In genomic region chr6:112302248-112302647, GRCm38 (mm10) we compare ENCODE assay signal across 11 mouse cellular contexts. TPM values are rescaled to one million over a fixed set of nuclear protein-coding genes. Genes with fewer than 3 reads are reported as not detected.
A peak's percentile ranks its signal among the peaks of the same experiment; 100 is the strongest.
DNase-seq lines count a peak whose midpoint lies in the region; ATAC-seq and TF ChIP-seq lines count a peak whose summit lies in the region.
"Had no signal": no experiment of that assay in that cellular context is flagged by ENCODE, and none has a peak within 500 bp of the region (broad histone marks: within the 10 kb centered on the region; RNA-seq: fewer than 3 reads in every experiment).

No protein-coding gene starts in this region.

- 25% methylated on average over 7 of the region's 7 CpGs for WGBS in limb, embryonic 11.5 days
- whole genome bisulfite sequencing in limb, embryonic 10.5 days = 31% methylated on average over 7 of the region's 7 CpGs
- 22% methylated on average over 7 of the region's 7 CpGs for WGBS in heart, embryonic 10.5 days
- 22% methylated on average over 7 of the region's 7 CpGs for WGBS in limb, embryonic 13.5 days

- no peak overlapping the region for H3K27ac ChIP-seq in limb, embryonic 11.5 days (replicated peaks; ENCODE audit: low read depth, low read length)
- no peak overlapping the region for H3K27ac ChIP-seq in limb, embryonic 10.5 days
- H3K27ac ChIP-seq in heart, embryonic 10.5 days = peak overlapping the region; percentile 64
- no peak overlapping the region for H3K27ac ChIP-seq in limb, embryonic 13.5 days
- H3K27ac ChIP-seq in layer of hippocampus, adult 2 months = no peak overlapping the region

- H3K9ac ChIP-seq in limb, embryonic 11.5 days (ENCODE audit: low read length) = no peak overlapping the region
- no peak overlapping the region for H3K9ac ChIP-seq in limb, embryonic 13.5 days

- H3K36me3 ChIP-seq in limb, embryonic 11.5 days (ENCODE audit: control insufficient read depth, insufficient read depth, low read length) = no peaks in the 10 kb centered on the region
- no peaks in the 10 kb centered on the region for H3K36me3 ChIP-seq in limb, embryonic 10.5 days
- H3K36me3 ChIP-seq in heart, embryonic 10.5 days = no peaks in the 10 kb centered on the region
- no peaks in the 10 kb centered on the region for H3K36me3 ChIP-seq in limb, embryonic 13.5 days

- H3K9me3 ChIP-seq in limb, embryonic 11.5 days (ENCODE audit: control insufficient read depth, low read length) = no peaks in the 10 kb centered on the region
- no peaks in the 10 kb centered on the region for H3K9me3 ChIP-seq in limb, embryonic 10.5 days (replicated peaks)
- H3K9me3 ChIP-seq in heart, embryonic 10.5 days = no peaks in the 10 kb centered on the region
- no peaks in the 10 kb centered on the region for H3K9me3 ChIP-seq in limb, embryonic 13.5 days

- no peaks in the 10 kb centered on the region for H3K4me1 ChIP-seq in limb, embryonic 11.5 days (ENCODE audit: control insufficient read depth, insufficient read depth, low read length)
- H3K4me1 ChIP-seq in limb, embryonic 10.5 days = peaks cover 21% of the 10 kb centered on the region
- peaks cover 29% of the 10 kb centered on the region for H3K4me1 ChIP-seq in heart, embryonic 10.5 days
- H3K4me1 ChIP-seq in limb, embryonic 13.5 days = peaks cover 26% of the 10 kb centered on the region

- DNase-seq in limb, embryonic 11.5 days (ENCODE audit: low spot score) = peak; percentile 39
- no peak for DNase-seq in limb, embryonic 10.5 days (ENCODE audit: low spot score)
- DNase-seq in heart, embryonic 10.5 days (ENCODE audit: low spot score) = peak; percentile 79
- peak; percentile 31 for DNase-seq in thymus, postnatal 4 days
- DNase-seq in layer of hippocampus, adult 2 months (ENCODE audit: low spot score in 2 of 2) = no peak
- DNase-seq in cerebellum, postnatal 36 days = no peak
- DNase-seq: left cerebral cortex, postnatal 4 days; right cerebral cortex, postnatal 25 days had no signal

- no peaks in the 10 kb centered on the region for H3K27me3 ChIP-seq in limb, embryonic 11.5 days (ENCODE audit: control insufficient read depth, insufficient read depth, low read length)
- no peaks in the 10 kb centered on the region for H3K27me3 ChIP-seq in limb, embryonic 10.5 days (ENCODE audit: low read depth, poor library complexity, severe bottlenecking)
- H3K27me3 ChIP-seq in heart, embryonic 10.5 days (ENCODE audit: insufficient read depth, poor library complexity, severe bottlenecking) = no peaks in the 10 kb centered on the region
- H3K27me3 ChIP-seq in limb, embryonic 13.5 days = peaks cover 3% of the 10 kb centered on the region; the same call in 1 of the 2 replicates

- TF ChIP-seq CTCF in layer of hippocampus, adult 2 months (conservative IDR thresholded peaks at IDR 0.05) = no peak

- H3K4me2 ChIP-seq in limb, embryonic 11.5 days (ENCODE audit: low read depth, severe bottlenecking) = no peak overlapping the region
- H3K4me2 ChIP-seq in limb, embryonic 13.5 days (replicated peaks) = no peak overlapping the region

- no peak overlapping the region for H3K4me3 ChIP-seq in limb, embryonic 11.5 days (ENCODE audit: low read depth, low read length)
- no peak overlapping the region for H3K4me3 ChIP-seq in limb, embryonic 10.5 days
- H3K4me3 ChIP-seq in heart, embryonic 10.5 days = no peak overlapping the region
- no peak overlapping the region for H3K4me3 ChIP-seq in limb, embryonic 13.5 days
- H3K4me3 ChIP-seq in layer of hippocampus, adult 2 months = no peak overlapping the region

- peak; percentile 61 for ATAC-seq in limb, embryonic 11.5 days (ENCODE audit: insufficient number of reproducible peaks, low FRiP score, low TSS enrichment, low read depth)
- ATAC-seq in limb, embryonic 13.5 days (ENCODE audit: low FRiP score, low read depth) = 0 out of 2 replicates have a peak, but pooled peaks have one; percentile 34
- no peak for ATAC-seq in cerebellum, adult (ENCODE audit: insufficient number of reproducible peaks, low FRiP score, low TSS enrichment)

RNA-seq across cellular contexts. Expression of gene Lmcd1, which starts 28.7 kb away (rescaled TPM):
- polyA plus RNA-seq in limb, embryonic 11.5 days (2014; fragmentation: Nextera tagmentation; extraction: Ambion mirVana) = 6.5 and 7.0 TPM in 2 replicates
- polyA plus RNA-seq in limb, embryonic 10.5 days (2016; fragmentation: Nextera tagmentation; extraction: Ambion mirVana) = 5.0 and 6.0 TPM in 2 replicates
- 12.8 and 30.3 TPM in 2 replicates for polyA plus RNA-seq in heart, embryonic 10.5 days (2016; fragmentation: Nextera tagmentation; extraction: Ambion mirVana)
- 26.4 and 28.1 TPM in 2 replicates for polyA plus RNA-seq in limb, embryonic 13.5 days (2015; fragmentation: Nextera tagmentation; extraction: Ambion mirVana)
- total RNA-seq in layer of hippocampus, adult 2 months (2021) = 1 to 10 TPM; 6.2 to 7.3 TPM
- total RNA-seq: monocyte, adult 5-6 weeks had no signal

Comparison
In these comparisons a context has a peak if more than half of its experiments do, and no peak if none do; other contexts are left out.
1. DNase-seq: peak in limb, embryonic 11.5 days (single experiment), heart, embryonic 10.5 days (single experiment) and thymus, postnatal 4 days (single experiment); none in limb, embryonic 10.5 days (single experiment), layer of hippocampus, adult 2 months (0 of 2) and cerebellum, postnatal 36 days (0 of 2).